Mouse (Mus musculus) CH12.LX (cell line): Measurements from ENCODE around the gene Trim44. TPM values are rescaled to one million over a fixed set of nuclear protein-coding genes. Genes with fewer than 3 reads are reported as not detected.
A peak's percentile ranks its signal among the peaks of the same experiment; 100 is the strongest.

Experiments used
- DNase-seq: peaks from one replicate; pipeline ENCODE4 v3.0.0-alpha.2; 2013; ENCODE audit errors: extremely low read depth
- H3K27ac ChIP-seq: 2 replicates; pipeline ENCODE4 v1.5.1; 2012; ENCODE audit warnings: low read depth, mild to moderate bottlenecking, control low read depth, moderate library complexity; ENCODE audit not compliant: insufficient read depth
- H3K27me3 ChIP-seq: replicated peaks from 2 replicates; pipeline ENCODE3; 2012; ENCODE audit warnings: inconsistent platforms
- H3K36me3 ChIP-seq, 2 experiments: replicated peaks in 1 of 2; 2 replicates each; pipeline versions ENCODE3 to v1.6.1; 2012; ENCODE audit warnings: inconsistent platforms in 1 of 2, low read length in 1 of 2, mild to moderate bottlenecking in 1 of 2, mixed read lengths in 1 of 2, moderate library complexity in 1 of 2; ENCODE audit not compliant: control insufficient read depth in 1 of 2, insufficient read depth in 1 of 2
- H3K4me1 ChIP-seq, 2 experiments: 2 replicates each; pipeline ENCODE4 v1.6.1; 2012; ENCODE audit warnings: inconsistent platforms in 1 of 2, moderate library complexity in 1 of 2; ENCODE audit not compliant: insufficient read depth in 2 of 2, control insufficient read depth in 1 of 2
- H3K4me2 ChIP-seq: 2 replicates; pipeline ENCODE4 v1.6.1; 2012; ENCODE audit warnings: low read depth, mild to moderate bottlenecking, control low read depth; ENCODE audit not compliant: poor library complexity, insufficient read depth, severe bottlenecking
- H3K4me3 ChIP-seq, 3 experiments: fragments of 150-350 bp in 1 of 3; sonication (generic) in 1 of 3; replicated peaks in 1 of 3; 2 replicates each; pipeline versions ENCODE3 to v1.5.1; 2011 to 2012; ENCODE audit warnings: low read depth in 2 of 3, low read length in 2 of 3, mild to moderate bottlenecking in 2 of 3, moderate library complexity in 2 of 3, control low read depth in 1 of 3, improper control_type of control experiment in 1 of 3, inconsistent platforms in 1 of 3, mixed read lengths in 1 of 3; ENCODE audit not compliant: poor library complexity in 1 of 3
- H3K79me2 ChIP-seq: replicated peaks from 2 replicates; pipeline ENCODE4 v1.6.1; 2012; ENCODE audit warnings: mild to moderate bottlenecking, moderate library complexity; ENCODE audit not compliant: control insufficient read depth, poor library complexity, insufficient read depth, severe bottlenecking; ENCODE audit errors: extremely low read depth
- H3K9ac ChIP-seq: 2 replicates; pipeline ENCODE4 v1.6.1; 2012; ENCODE audit warnings: low read depth, mild to moderate bottlenecking, control low read depth, moderate library complexity; ENCODE audit not compliant: insufficient read depth
- H3K9me3 ChIP-seq: replicated peaks from 2 replicates; pipeline ENCODE3; 2012; ENCODE audit warnings: low read length, inconsistent platforms, mixed read lengths
- CHD1 ChIP-seq: IDR thresholded peaks from 2 replicates; pipeline ENCODE4 v1.6.1; 2012; ENCODE audit warnings: low read depth, low read length, improper control_type of control experiment, inconsistent platforms
- ELF1 ChIP-seq: IDR thresholded peaks from 2 replicates; pipeline ENCODE4 v1.6.1; 2014; ENCODE audit warnings: low read depth, mild to moderate bottlenecking, inconsistent platforms, low read length, improper control_type of control experiment
- EP300 ChIP-seq: IDR thresholded peaks from 2 replicates; pipeline ENCODE4 v1.6.1; 2011; ENCODE audit warnings: low read length, improper control_type of control experiment
- ETS1 ChIP-seq: conservative IDR thresholded peaks from 2 replicates; pipeline ENCODE4 v1.6.1; 2012; ENCODE audit warnings: low read depth, mild to moderate bottlenecking, inconsistent platforms, low read length, improper control_type of control experiment, moderate library complexity
- IRF4 ChIP-seq: IDR thresholded peaks from 2 replicates; pipeline ENCODE4 v1.6.1; 2014; ENCODE audit warnings: low read depth, mild to moderate bottlenecking, inconsistent platforms, low read length, improper control_type of control experiment
- MEF2A ChIP-seq: IDR thresholded peaks from 2 replicates; pipeline ENCODE4 v1.6.1; 2014; ENCODE audit warnings: low read depth, mild to moderate bottlenecking, inconsistent platforms, low read length, improper control_type of control experiment, borderline replicate concordance
- MXI1 ChIP-seq: IDR thresholded peaks from 2 replicates; pipeline ENCODE4 v1.6.1; 2011; ENCODE audit warnings: mild to moderate bottlenecking, low read depth, low read length, improper control_type of control experiment
- MYC ChIP-seq: IDR thresholded peaks from 2 replicates; pipeline ENCODE4 v1.6.1; 2011; ENCODE audit warnings: low read depth, mild to moderate bottlenecking, improper control_type of control experiment, low read length
- NELFE ChIP-seq: IDR thresholded peaks from 2 replicates; pipeline ENCODE4 v1.6.1; 2011; ENCODE audit warnings: low read depth, low read length, improper control_type of control experiment
- NRF1 ChIP-seq: IDR thresholded peaks from 2 replicates; pipeline ENCODE4 v1.6.1; 2014; ENCODE audit warnings: low read depth, mild to moderate bottlenecking, inconsistent platforms, low read length, improper control_type of control experiment, moderate library complexity
- POLR2AphosphoS2 ChIP-seq: IDR thresholded peaks from 2 replicates; pipeline ENCODE4 v1.6.1; 2011; ENCODE audit warnings: low read depth, low read length, improper control_type of control experiment
- RAD21 ChIP-seq: IDR thresholded peaks from 2 replicates; pipeline ENCODE4 v1.6.1; 2011; ENCODE audit warnings: low read depth, mild to moderate bottlenecking, low read length, improper control_type of control experiment, moderate library complexity
- SIN3A ChIP-seq: IDR thresholded peaks from 2 replicates; pipeline ENCODE4 v1.6.1; 2012; ENCODE audit warnings: low read length, improper control_type of control experiment, inconsistent platforms
- USF2 ChIP-seq: conservative IDR thresholded peaks from 2 replicates; pipeline ENCODE4 v1.6.1; 2011; ENCODE audit warnings: low read depth, low read length, improper control_type of control experiment
- ZKSCAN1 ChIP-seq: IDR thresholded peaks from 2 replicates; pipeline ENCODE4 v1.6.1; 2012; ENCODE audit warnings: low read depth, inconsistent platforms, low read length, improper control_type of control experiment, borderline replicate concordance
- ZMIZ1 ChIP-seq: IDR thresholded peaks from 2 replicates; pipeline ENCODE4 v1.6.1; 2012; ENCODE audit warnings: low read depth, mild to moderate bottlenecking, inconsistent platforms, low read length, improper control_type of control experiment
- dilution Hi-C: fragments of 300-500 bp; cut with MboI; formaldehyde crosslinking; loops from 2 replicates; pipeline ENCODE4 v1.14.3; 2020; ENCODE audit warnings: low sequenced_read_pairs; ENCODE audit not compliant: extremely low pct_unique_long_range_greater_than_20kb, extremely low pct_ligation_motif_present
- in situ Hi-C: fragments of 300-500 bp; cut with MboI; formaldehyde crosslinking; loops from 3 replicates; pipeline ENCODE4 v1.14.3; 2019; ENCODE audit warnings: low sequenced_read_pairs, low pct_ligation_motif_present, low pct_unique_long_range_greater_than_20kb, mixed read lengths
- polyA plus RNA-seq: library from polyadenylated mRNA; unstranded; fragments of >175 nt; gene quantifications from 2 replicates; pipeline ENCODE4 v1.2.1, GENCODE M21; 2012; ENCODE audit warnings: low read depth; ENCODE audit not compliant: insufficient read length
- total RNA-seq, 2 experiments: library from RNA; depleted of rRNA; stranded (reverse); fragments of 300-350 nt in 1 of 2; fragments of >200 nt in 1 of 2; gene quantifications; 2 replicates each; pipeline ENCODE4 v1.2.3; 2012 to 2014

The Trim44 gene
- total and polyA plus RNA-seq, 3 experiments, result 22.7 to 77.5 (median 28.0) TPM

DNA sequence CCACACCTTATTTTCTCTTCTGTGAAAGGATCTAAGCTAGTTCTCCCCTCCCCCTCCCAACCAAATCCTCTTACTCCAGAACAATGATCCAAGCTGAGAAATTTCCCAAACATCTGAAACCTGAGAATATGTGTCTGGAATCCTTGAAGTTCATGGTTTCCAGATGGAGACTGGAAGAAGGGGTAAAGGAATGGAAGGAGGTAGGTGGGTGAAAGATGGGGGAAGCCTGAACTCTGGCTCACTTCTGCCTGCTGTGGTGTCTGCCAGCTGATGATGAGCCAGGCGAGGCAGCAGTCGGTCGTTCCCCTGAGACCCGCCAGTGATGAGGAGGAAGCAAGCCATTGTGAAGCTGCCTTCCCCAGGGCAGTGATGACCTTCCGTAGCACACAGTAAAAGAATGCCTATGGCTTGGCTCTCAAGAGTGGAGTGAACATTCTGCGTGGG is 112.8 kb downstream of the Trim44 start:
- TF ChIP-seq SIN3A (0 out of 2 replicates have a peak, but pooled peaks have one; percentile 22), ZMIZ1 (0 out of 2 replicates have a peak, but pooled peaks have one; percentile 4), MEF2A (no peak), ETS1 (peak; percentile 65), IRF4 (0 out of 2 replicates have a peak, but pooled peaks have one; percentile 10)
- dilution Hi-C loops, result no loop called here
- H3K27me3 ChIP-seq, result no peaks in the 10 kb centered on the region

DNA sequence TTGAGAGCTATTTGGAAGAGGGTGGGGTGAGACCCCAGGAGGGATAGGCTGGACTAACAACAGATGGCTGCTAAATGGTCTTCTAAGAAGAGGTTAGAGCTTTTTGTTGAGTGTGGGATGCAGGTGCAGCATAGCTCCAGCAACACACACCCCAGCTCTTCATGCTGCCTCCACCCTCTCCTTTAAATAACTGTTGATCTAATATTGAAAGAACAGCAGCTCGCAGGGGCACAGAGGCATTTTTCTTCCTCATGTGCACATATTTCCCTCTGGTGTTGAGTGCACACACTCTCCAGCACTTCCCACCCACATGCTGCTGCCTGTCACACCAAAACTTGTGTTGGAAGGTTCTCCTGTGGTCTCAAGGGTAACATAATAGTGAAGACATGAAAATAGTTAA is 114.4 kb downstream of the Trim44 start:
- Histone ChIP-seq H3K4me2 (no peak overlapping the region), H3K27ac (no peak overlapping the region), H3K4me3 (no peak overlapping the region), H3K27me3 (no peaks in the 10 kb centered on the region), H3K79me2 (no peaks in the 10 kb centered on the region), H3K36me3 (peaks cover 0 to 6% of the 10 kb centered on the region in 2 experiments), H3K9ac (no peak overlapping the region), H3K9me3 (no peaks in the 10 kb centered on the region), H3K4me1 (peaks cover 4 to 40% of the 10 kb centered on the region in 2 experiments; a peak in 2 of 4 replicates)
- dilution Hi-C loops, result no loop called here
- no peak for DNase-seq
- in situ Hi-C loops, result loop anchor here (25.0 kb wide), 1 partner anchor 206 kb away; no protein-coding TSS in a partner anchor
- TF ChIP-seq MYC, result no peak
- TF ChIP-seq USF2, result no peak
- TF ChIP-seq RAD21, result no peak
- TF ChIP-seq ELF1, result no peak
- no peak for TF ChIP-seq POLR2AphosphoS2
- no peak for TF ChIP-seq CHD1
- TF ChIP-seq EP300, result no peak
- TF ChIP-seq NELFE, result no peak
- no peak for TF ChIP-seq ZKSCAN1
- TF ChIP-seq MXI1, result no peak
- no peak for TF ChIP-seq MEF2A
- no peak for TF ChIP-seq NRF1

More for the DNA sequence above, 112.8 kb downstream of the Trim44 start:
- no peaks in the 10 kb centered on the region for H3K9me3 ChIP-seq
- peaks cover 4 to 39% of the 10 kb centered on the region in 2 experiments; a peak in 2 of 4 replicates for H3K4me1 ChIP-seq
- peaks cover 0 to 17% of the 10 kb centered on the region in 2 experiments for H3K36me3 ChIP-seq
- no peak overlapping the region for H3K4me3 ChIP-seq
- no peak overlapping the region for H3K4me2 ChIP-seq
- H3K79me2 ChIP-seq, result no peaks in the 10 kb centered on the region
- no peak overlapping the region for H3K9ac ChIP-seq
- in situ Hi-C loops, result loop anchor here (25.0 kb wide), 1 partner anchor 208 kb away; no protein-coding TSS in a partner anchor
- DNase-seq, result peak; percentile 73
- H3K27ac ChIP-seq, result no peak overlapping the region
